Comparison of ENCODE assay signal across 8 mouse cellular contexts in the genomic region with DNA sequence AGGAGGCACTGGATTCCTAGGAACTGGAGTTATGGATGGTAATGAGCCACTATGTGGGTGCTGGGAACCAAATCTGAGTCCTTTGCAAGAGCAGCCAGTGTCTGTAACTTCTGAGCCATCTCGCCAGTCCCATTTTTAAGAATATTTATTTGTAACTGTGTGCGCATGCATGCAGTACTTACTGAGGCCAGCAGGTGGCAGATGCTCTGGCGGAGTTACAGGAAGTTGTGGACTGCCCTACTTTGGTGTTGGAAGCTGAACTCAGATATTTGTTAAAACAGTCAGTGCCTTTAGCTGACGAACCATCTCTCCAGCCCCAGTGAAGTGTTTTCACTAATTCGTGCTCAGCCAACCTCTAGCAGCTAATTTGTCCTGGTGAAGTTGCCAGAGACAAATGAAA. TPM values are rescaled to one million over a fixed set of nuclear protein-coding genes. Genes with fewer than 3 reads are reported as not detected.
DNase-seq lines count a peak whose midpoint lies in the region; ATAC-seq and TF ChIP-seq lines count a peak whose summit lies in the region.

No protein-coding gene starts in this region.

- no peak overlapping the region for H3K4me3 ChIP-seq in hindbrain, embryonic 11.5 days (ENCODE audit: low read depth, low read length)
- H3K4me3 ChIP-seq in hindbrain, embryonic 14.5 days (replicated peaks; ENCODE audit: low read length), result no peak overlapping the region
- no peak overlapping the region for H3K4me3 ChIP-seq in thymus, adult 2 months (ENCODE audit: control insufficient read depth, insufficient read depth, low read length)

- H3K9me3 ChIP-seq in hindbrain, embryonic 11.5 days (ENCODE audit: control insufficient read depth, low read length), result no peaks in the 10 kb centered on the region
- no peaks in the 10 kb centered on the region for H3K9me3 ChIP-seq in hindbrain, embryonic 14.5 days (ENCODE audit: control insufficient read depth, low read length)

- WGBS in hindbrain, embryonic 11.5 days, result 61% methylated on average over 5 of the region's 5 CpGs
- 75% methylated on average over 5 of the region's 5 CpGs for WGBS in hindbrain, embryonic 14.5 days
- WGBS in thymus, adult 2 months, result 92% methylated on average over 5 of the region's 5 CpGs

- no peaks in the 10 kb centered on the region for H3K27me3 ChIP-seq in hindbrain, embryonic 11.5 days (ENCODE audit: control insufficient read depth, insufficient read depth, low read length)
- H3K27me3 ChIP-seq in hindbrain, embryonic 14.5 days (ENCODE audit: control insufficient read depth, insufficient read depth, low read length), result no peaks in the 10 kb centered on the region
- H3K27me3 ChIP-seq in thymus, adult 2 months (ENCODE audit: control insufficient read depth, insufficient read depth, low read length), result no peaks in the 10 kb centered on the region

- no peak for TF ChIP-seq CTCF in thymus, adult 2 months (IDR thresholded peaks at IDR 0.05; ENCODE audit: borderline replicate concordance, control insufficient read depth, extremely low read depth, insufficient read depth, low read length, poor library complexity)

- H3K27ac ChIP-seq in hindbrain, embryonic 11.5 days (ENCODE audit: low read depth, low read length), result no peak overlapping the region
- H3K27ac ChIP-seq in hindbrain, embryonic 14.5 days, result no peak overlapping the region
- no peak overlapping the region for H3K27ac ChIP-seq in thymus, adult 2 months (ENCODE audit: control insufficient read depth, insufficient read depth, low read length)

- no peaks in the 10 kb centered on the region for H3K4me1 ChIP-seq in hindbrain, embryonic 11.5 days (replicated peaks; ENCODE audit: control insufficient read depth, insufficient read depth, low read length)
- H3K4me1 ChIP-seq in hindbrain, embryonic 14.5 days (replicated peaks; ENCODE audit: control insufficient read depth, insufficient read depth, low read length), result 0 out of 2 replicates have a peak, but pooled peaks cover 6% of the 10 kb centered on the region
- H3K4me1 ChIP-seq in thymus, adult 2 months (replicated peaks; ENCODE audit: control insufficient read depth, insufficient read depth, low read length), result no peaks in the 10 kb centered on the region

- H3K4me2 ChIP-seq in hindbrain, embryonic 11.5 days (replicated peaks; ENCODE audit: low read depth, low read length), result no peak overlapping the region
- no peak overlapping the region for H3K4me2 ChIP-seq in hindbrain, embryonic 14.5 days (replicated peaks)

- ATAC-seq in hindbrain, embryonic 11.5 days (ENCODE audit: low FRiP score), result no peak
- ATAC-seq in hindbrain, embryonic 14.5 days (ENCODE audit: low FRiP score), result no peak
- ATAC-seq in megakaryocyte-erythroid progenitor cell, adult 5-6 weeks (replicated peaks; ENCODE audit: low FRiP score, low TSS enrichment, poor library complexity, severe bottlenecking), result no peak

- H3K9ac ChIP-seq in hindbrain, embryonic 11.5 days (ENCODE audit: low read depth, low read length), result no peak overlapping the region
- no peak overlapping the region for H3K9ac ChIP-seq in hindbrain, embryonic 14.5 days

- no peaks in the 10 kb centered on the region for H3K36me3 ChIP-seq in hindbrain, embryonic 11.5 days (ENCODE audit: control insufficient read depth, insufficient read depth, low read length)
- no peaks in the 10 kb centered on the region for H3K36me3 ChIP-seq in hindbrain, embryonic 14.5 days (replicated peaks; ENCODE audit: control insufficient read depth, insufficient read depth)
- 0 out of 2 replicates have a peak, but pooled peaks cover 5% of the 10 kb centered on the region for H3K36me3 ChIP-seq in thymus, adult 2 months (ENCODE audit: control insufficient read depth, insufficient read depth, low read length)

- DNase-seq in hindbrain, embryonic 11.5 days (ENCODE audit: low spot score), result peak; percentile 57
- DNase-seq in hindbrain, embryonic 14.5 days (ENCODE audit: low spot score), result no peak
- DNase-seq in thymus, postnatal 0 days (ENCODE audit: low spot score), result peak; percentile 38
- DNase-seq in thymus, adult 2 months, result no peak
- DNase-seq in induced T-regulatory cell, adult 2 months (ENCODE audit: low read depth), result peak; percentile 77
- no peak for DNase-seq in gastrocnemius, adult 18-20 months (ENCODE audit: low spot score)
- no peak for DNase-seq in urinary bladder, postnatal 4 days (ENCODE audit: low spot score in 2 of 2)

- no peak for TF ChIP-seq POLR2A in thymus, adult 2 months (IDR thresholded peaks at IDR 0.05; ENCODE audit: control insufficient read depth, extremely low read depth, insufficient read depth, low read length, poor library complexity)

RNA-seq across cellular contexts. Expression of gene Nphp4, which starts 51.6 kb away (rescaled TPM):
- 3.5 and 4.2 TPM in 2 replicates for polyA plus RNA-seq in hindbrain, embryonic 11.5 days (2014; fragmentation: Nextera tagmentation; extraction: Ambion mirVana)
- 6.2 and 6.6 TPM in 2 replicates for polyA plus RNA-seq in hindbrain, embryonic 14.5 days (2014; fragmentation: Nextera tagmentation; extraction: Ambion mirVana)
- 0.96 and 1.3 TPM in 2 replicates for polyA plus RNA-seq in thymus, postnatal 0 days (2015; fragmentation: Nextera tagmentation; extraction: Ambion mirVana)
- polyA plus RNA-seq in thymus, adult 2 months (2012; rRNA removed), result 3.6 and 4.6 TPM in 2 replicates
- 0.61 TPM in 1 of 2 replicates, not detected in the other for total RNA-seq in megakaryocyte-erythroid progenitor cell, adult 5-6 weeks (2014; fragmentation: Nextera tagmentation)
- total RNA-seq in megakaryocyte-erythroid progenitor cell, adult 5-6 weeks (2017), result 0.19 TPM in 1 of 2 replicates, not detected in the other
- 1 to 10 TPM in 1 of 2 experiments, under 1 TPM in 1; 0.85 to 1.1 TPM for total RNA-seq in gastrocnemius, adult 18-20 months (2021)

RNA-seq across cellular contexts. Expression of gene Kcnab2, which starts 52.7 kb away (rescaled TPM):
- 9.2 and 11.1 TPM in 2 replicates for polyA plus RNA-seq in hindbrain, embryonic 11.5 days (2014; fragmentation: Nextera tagmentation; extraction: Ambion mirVana)
- polyA plus RNA-seq in hindbrain, embryonic 14.5 days (2014; fragmentation: Nextera tagmentation; extraction: Ambion mirVana), result 19.6 and 23.7 TPM in 2 replicates
- polyA plus RNA-seq in thymus, postnatal 0 days (2015; fragmentation: Nextera tagmentation; extraction: Ambion mirVana), result 75.7 and 83.1 TPM in 2 replicates
- polyA plus RNA-seq in thymus, adult 2 months (2012; rRNA removed), result 67.3 and 82.6 TPM in 2 replicates
- 42.5 and 57.5 TPM in 2 replicates for total RNA-seq in megakaryocyte-erythroid progenitor cell, adult 5-6 weeks (2014; fragmentation: Nextera tagmentation)
- total RNA-seq in megakaryocyte-erythroid progenitor cell, adult 5-6 weeks (2017), result 59.7 and 75.3 TPM in 2 replicates
- total RNA-seq in gastrocnemius, adult 18-20 months (2021), result 1 to 10 TPM in 1 of 2 experiments, under 1 TPM in 1; 0.95 to 1.2 TPM

Comparison
In these comparisons a context has a peak if more than half of its experiments do, and no peak if none do; other contexts are left out.
1. DNase-seq: peak in hindbrain, embryonic 11.5 days (single experiment), thymus, postnatal 0 days (single experiment) and induced T-regulatory cell, adult 2 months (single experiment); none in hindbrain, embryonic 14.5 days (single experiment), thymus, adult 2 months (single experiment), gastrocnemius, adult 18-20 months (single experiment) and urinary bladder, postnatal 4 days (0 of 2).